Mouse (Mus musculus): ENCODE measurements around the gene Mettl7a1. TPM values are rescaled to one million over a fixed set of nuclear protein-coding genes. Genes with fewer than 3 reads are reported as not detected.
"Not testable (repeated sequence)": the region's sequence is repeated elsewhere in the genome, so short reads cannot be mapped to it uniquely, and the experiment has no call there.

Gene Mettl7a1
- polyA plus RNA-seq, 1 experiment from 2014 or later = 2.7 TPM

DNA sequence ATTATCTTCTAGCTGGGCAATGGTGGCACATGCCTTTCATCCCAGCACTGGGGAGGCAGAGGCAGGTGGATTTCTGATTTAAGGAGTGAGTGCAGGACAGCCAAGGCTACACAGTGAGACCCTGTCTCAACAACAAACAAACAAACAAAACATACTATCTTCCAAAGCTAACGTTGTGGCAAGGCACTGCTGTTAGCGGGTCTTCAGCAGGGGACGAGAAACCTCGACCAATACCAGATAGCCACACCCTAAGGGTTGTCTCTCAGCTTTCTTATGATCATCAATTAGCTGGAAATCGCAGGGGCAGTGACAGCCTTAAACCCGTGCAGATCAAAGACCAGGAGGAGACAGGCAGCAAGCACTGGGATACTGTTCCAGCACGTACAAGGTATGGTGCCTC is 60.3 kb downstream of the Mettl7a1 start, which contains the start of gene Higd1c:
Gene Higd1c (plus strand): TSS at position 301 of the 400 bp plus-strand sequence.
- no peaks in the 10 kb centered on the region for H3K27me3 ChIP-seq (ENCODE audit: control insufficient read depth, insufficient read depth, low read length)
- 58% methylated on average over 7 of the region's 7 CpGs for WGBS (ENCODE audit: insufficient replicate concordance)
- H3K27ac ChIP-seq (ENCODE audit: low read depth, low read length) = no peak within 1 kb of the TSS
- no peaks in the 10 kb centered on the region for H3K4me1 ChIP-seq (ENCODE audit: control insufficient read depth, insufficient read depth, low read length)
- no peak within 1 kb of the TSS for H3K4me3 ChIP-seq (ENCODE audit: low read depth, low read length)
- no peak for ATAC-seq (replicated peaks; ENCODE audit: insufficient number of reproducible peaks, low FRiP score, low TSS enrichment)
- no peaks in the 10 kb centered on the region for H3K9me3 ChIP-seq (replicated peaks; ENCODE audit: control insufficient read depth, low read length)
- H3K4me2 ChIP-seq = no peak within 1 kb of the TSS
- no peak within 1 kb of the TSS for H3K9ac ChIP-seq (ENCODE audit: low read depth, low read length)
- no peaks in the 10 kb centered on the region for H3K36me3 ChIP-seq (ENCODE audit: control insufficient read depth, insufficient read depth, low read length)

DNA sequence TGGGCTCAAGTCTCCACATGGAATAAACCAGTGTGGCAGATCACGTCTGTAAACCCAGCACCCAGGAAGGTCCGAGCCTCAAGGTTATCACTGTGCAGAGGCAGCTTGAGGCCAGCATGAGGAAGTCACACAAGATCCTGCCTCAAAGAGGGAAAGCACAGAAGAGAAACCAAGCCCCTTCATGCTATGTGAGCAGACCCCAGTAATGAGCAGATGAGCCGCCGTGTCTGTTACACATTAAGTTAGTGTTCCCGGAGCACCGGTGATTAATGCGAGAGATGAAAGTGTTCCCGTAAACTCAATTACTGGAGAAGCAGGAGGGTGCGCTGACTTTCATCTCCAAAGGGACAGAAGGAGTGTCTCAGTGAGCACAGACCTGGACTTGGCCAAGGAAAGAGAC is 62.0 kb downstream of the Mettl7a1 start:
- not testable (repeated sequence) for H3K27me3 ChIP-seq (ENCODE audit: control insufficient read depth, insufficient read depth, low read length); H3K9ac ChIP-seq (ENCODE audit: low read depth, low read length); H3K4me1 ChIP-seq (ENCODE audit: control insufficient read depth, insufficient read depth, low read length); H3K27ac ChIP-seq (ENCODE audit: low read depth, low read length); H3K9me3 ChIP-seq (replicated peaks; ENCODE audit: control insufficient read depth, low read length); H3K4me3 ChIP-seq (ENCODE audit: low read depth, low read length); ATAC-seq (replicated peaks; ENCODE audit: insufficient number of reproducible peaks, low FRiP score, low TSS enrichment); H3K4me2 ChIP-seq; H3K36me3 ChIP-seq (ENCODE audit: control insufficient read depth, insufficient read depth, low read length)
- 80% methylated on average over 8 of the region's 9 CpGs for WGBS (ENCODE audit: insufficient replicate concordance)

DNA sequence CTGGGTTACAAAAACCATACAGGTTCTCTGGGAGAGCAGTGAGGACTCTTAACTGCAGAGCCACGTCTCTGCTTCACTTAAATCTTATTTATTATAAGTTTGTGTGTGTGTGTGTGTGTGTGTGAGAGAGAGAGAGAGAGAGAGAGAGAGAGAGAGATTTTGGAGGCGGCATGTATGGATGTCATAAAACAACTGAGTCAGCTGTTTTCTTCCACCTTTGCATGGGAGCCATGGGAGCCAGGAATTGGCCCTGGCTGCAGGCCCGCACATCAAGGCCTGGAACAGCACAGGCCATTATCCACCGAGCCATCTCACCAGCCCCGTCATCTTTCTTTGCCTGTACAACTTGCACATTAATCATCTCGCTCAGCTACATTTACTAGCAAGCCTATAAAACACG is 63.2 kb downstream of the Mettl7a1 start:
- Histone ChIP-seq H3K9me3 (replicated peaks; ENCODE audit: control insufficient read depth, low read length) (no peaks in the 10 kb centered on the region), H3K27me3 (ENCODE audit: control insufficient read depth, insufficient read depth, low read length) (no peaks in the 10 kb centered on the region), H3K4me1 (ENCODE audit: control insufficient read depth, insufficient read depth, low read length) (no peaks in the 10 kb centered on the region), H3K4me2 (no peak overlapping the region), H3K27ac (ENCODE audit: low read depth, low read length) (no peak overlapping the region), H3K9ac (ENCODE audit: low read depth, low read length) (no peak overlapping the region), H3K4me3 (ENCODE audit: low read depth, low read length) (no peak overlapping the region), H3K36me3 (ENCODE audit: control insufficient read depth, insufficient read depth, low read length) (no peaks in the 10 kb centered on the region)
- no peak for ATAC-seq (replicated peaks; ENCODE audit: insufficient number of reproducible peaks, low FRiP score, low TSS enrichment)
- WGBS (ENCODE audit: insufficient replicate concordance) = 82% methylated on average over 7 of the region's 7 CpGs

DNA sequence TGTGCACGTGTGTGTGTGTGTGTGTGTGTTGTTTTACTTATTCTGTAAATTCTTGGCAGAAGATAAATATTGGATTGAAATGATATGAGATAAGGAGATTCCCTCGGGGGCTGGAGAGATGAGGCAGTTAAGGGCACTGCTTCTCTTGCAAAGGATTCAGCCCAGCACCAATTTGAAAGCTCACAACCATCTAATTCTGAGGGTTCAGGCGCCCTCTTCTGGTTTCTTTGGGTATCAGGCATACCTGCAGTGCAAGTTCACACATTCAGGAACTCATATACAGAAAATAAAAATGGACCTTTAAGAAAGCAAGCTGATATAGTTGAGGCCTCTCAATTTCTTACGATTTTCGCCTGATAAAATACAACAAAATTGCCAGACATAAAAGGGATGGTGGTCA is 71.1 kb downstream of the Mettl7a1 start:
- WGBS (ENCODE audit: insufficient replicate concordance) = 28% methylated on average over 5 of the region's 5 CpGs
- Histone ChIP-seq H3K9ac (ENCODE audit: low read depth, low read length) (no peak overlapping the region), H3K4me1 (ENCODE audit: control insufficient read depth, insufficient read depth, low read length) (no peaks in the 10 kb centered on the region), H3K4me2 (no peak overlapping the region), H3K27ac (ENCODE audit: low read depth, low read length) (no peak overlapping the region), H3K9me3 (replicated peaks; ENCODE audit: control insufficient read depth, low read length) (no peaks in the 10 kb centered on the region), H3K36me3 (ENCODE audit: control insufficient read depth, insufficient read depth, low read length) (no peaks in the 10 kb centered on the region), H3K27me3 (ENCODE audit: control insufficient read depth, insufficient read depth, low read length) (no peaks in the 10 kb centered on the region), H3K4me3 (ENCODE audit: low read depth, low read length) (no peak overlapping the region)
- no peak for ATAC-seq (replicated peaks; ENCODE audit: insufficient number of reproducible peaks, low FRiP score, low TSS enrichment)

DNA sequence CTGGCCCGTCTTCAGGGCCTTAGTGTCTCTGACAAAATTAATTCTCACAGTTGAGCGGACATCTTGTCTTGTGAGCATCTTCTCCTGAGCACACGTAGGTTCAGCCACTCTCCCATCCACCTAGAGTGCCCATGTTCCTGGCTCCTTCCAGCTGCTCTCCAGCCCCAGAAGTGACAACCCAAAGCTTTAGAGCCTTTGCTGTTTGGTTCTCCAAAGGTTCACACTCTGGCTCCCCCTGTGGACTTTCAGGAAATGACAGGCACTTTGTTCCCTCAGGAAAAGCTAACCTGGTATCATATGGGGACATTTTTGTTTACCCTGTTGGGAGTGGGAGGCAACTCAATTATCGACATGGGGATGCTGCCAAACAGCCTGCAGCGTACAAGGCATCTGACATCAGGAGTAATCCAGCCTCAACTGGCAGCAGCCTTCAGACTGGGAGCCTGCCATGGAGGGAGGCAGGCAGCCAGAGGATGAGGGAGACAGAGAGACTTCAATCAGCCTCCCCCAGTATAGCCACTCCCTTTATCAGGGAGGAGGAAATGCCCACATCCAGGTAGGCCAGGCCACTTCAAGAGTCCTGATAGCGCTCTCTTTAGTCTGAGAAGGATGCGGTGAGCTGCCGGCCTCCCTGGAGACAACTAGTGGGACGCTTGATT is 74.0 kb downstream of the Mettl7a1 start:
- not testable (repeated sequence) for H3K27me3 ChIP-seq (ENCODE audit: control insufficient read depth, insufficient read depth, low read length); H3K27ac ChIP-seq (ENCODE audit: low read depth, low read length); H3K4me3 ChIP-seq (ENCODE audit: low read depth, low read length); H3K4me1 ChIP-seq (ENCODE audit: control insufficient read depth, insufficient read depth, low read length); H3K9ac ChIP-seq (ENCODE audit: low read depth, low read length); H3K36me3 ChIP-seq (ENCODE audit: control insufficient read depth, insufficient read depth, low read length); H3K9me3 ChIP-seq (replicated peaks; ENCODE audit: control insufficient read depth, low read length); ATAC-seq (replicated peaks; ENCODE audit: insufficient number of reproducible peaks, low FRiP score, low TSS enrichment); H3K4me2 ChIP-seq
- 23% methylated on average over 3 of the region's 9 CpGs for WGBS (ENCODE audit: insufficient replicate concordance)

Other genes with a start within 250 kb of the Mettl7a1 start
- gene Atf1, start 76.3 kb upstream of the Mettl7a1 start, polyA plus RNA-seq (2014; fragmentation: Nextera tagmentation; extraction: Ambion mirVana) = 33.7 and 38.6 TPM in 2 replicates
- gene Tmprss12, start 23.3 kb upstream of the Mettl7a1 start, polyA plus RNA-seq (2014; fragmentation: Nextera tagmentation; extraction: Ambion mirVana) = not detected in 2 replicates
- not detected in 2 replicates for gene Mettl7a3, start 30.8 kb downstream of the Mettl7a1 start, polyA plus RNA-seq (2014; fragmentation: Nextera tagmentation; extraction: Ambion mirVana)
- not detected in 2 replicates for gene Methig1, start 49.0 kb downstream of the Mettl7a1 start, polyA plus RNA-seq (2014; fragmentation: Nextera tagmentation; extraction: Ambion mirVana)
- not detected in 2 replicates for gene Mettl7a2, start 49.1 kb downstream of the Mettl7a1 start, polyA plus RNA-seq (2014; fragmentation: Nextera tagmentation; extraction: Ambion mirVana)
- not detected in 2 replicates for gene Higd1c, start 60.4 kb downstream of the Mettl7a1 start, polyA plus RNA-seq (2014; fragmentation: Nextera tagmentation; extraction: Ambion mirVana)
- gene Gm5475, start 118.0 kb downstream of the Mettl7a1 start, polyA plus RNA-seq (2014; fragmentation: Nextera tagmentation; extraction: Ambion mirVana) = not detected in 2 replicates
- 14.9 and 15.5 TPM in 2 replicates for gene Slc11a2, start 120.9 kb downstream of the Mettl7a1 start, polyA plus RNA-seq (2014; fragmentation: Nextera tagmentation; extraction: Ambion mirVana)
- gene Letmd1, start 164.9 kb downstream of the Mettl7a1 start, polyA plus RNA-seq (2014; fragmentation: Nextera tagmentation; extraction: Ambion mirVana) = 19.0 and 19.3 TPM in 2 replicates
- gene Csrnp2, start 191.3 kb downstream of the Mettl7a1 start, polyA plus RNA-seq (2014; fragmentation: Nextera tagmentation; extraction: Ambion mirVana) = 9.4 and 10.2 TPM in 2 replicates
- gene Tfcp2, start 247.9 kb downstream of the Mettl7a1 start, polyA plus RNA-seq (2014; fragmentation: Nextera tagmentation; extraction: Ambion mirVana) = 15.4 and 18.9 TPM in 2 replicates

Measured in heart, embryonic 11.5 days (tissue).